Mouse (Mus musculus): ENCODE results near the gene Tmem270. TPM values are rescaled to one million over a fixed set of nuclear protein-coding genes. Genes with fewer than 3 reads are reported as not detected.
A peak's percentile ranks its signal among the peaks of the same experiment; 100 is the strongest.

Gene Tmem270
- total and polyA plus RNA-seq, 2 experiments = not detected

DNA sequence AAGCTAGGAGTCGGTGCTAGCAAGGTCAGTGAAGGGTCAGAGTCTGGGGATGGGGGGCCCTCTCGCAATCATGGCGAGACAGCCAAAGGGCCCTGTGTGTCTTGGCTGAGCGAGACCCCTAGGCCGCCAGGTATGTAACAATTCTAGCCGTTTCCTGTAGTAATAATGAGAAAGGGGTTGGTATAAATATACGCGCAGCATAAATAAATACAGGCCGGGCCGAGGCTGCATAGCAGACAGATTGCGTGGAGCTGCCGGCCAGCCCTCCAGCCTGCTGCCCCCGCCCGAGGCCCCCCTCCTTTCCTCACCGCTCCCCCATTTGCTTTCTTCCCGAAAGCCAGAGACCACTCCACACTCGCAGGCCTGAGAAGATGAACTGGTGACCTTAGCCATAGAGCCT, 8.9 kb downstream of the Tmem270 start:
- Histone ChIP-seq H3K27ac (replicated peaks; ENCODE audit: insufficient read depth, low read depth, low read length) (no peak overlapping the region), H3K4me1 (ENCODE audit: control insufficient read depth, insufficient read depth, low read length) (no peaks in the 10 kb centered on the region), H3K9ac (ENCODE audit: low read depth, low read length) (no peak overlapping the region), H3K27me3 (ENCODE audit: control insufficient read depth, insufficient read depth, low read length) (no peaks in the 10 kb centered on the region), H3K36me3 (ENCODE audit: control insufficient read depth, insufficient read depth, low read length) (no peaks in the 10 kb centered on the region), H3K79me2 (ENCODE audit: control insufficient read depth, insufficient read depth, low read length) (no peaks in the 10 kb centered on the region), H3K4me3 (ENCODE audit: insufficient read depth, low read depth, low read length) (no peak overlapping the region)
- TF ChIP-seq POLR2A (IDR thresholded peaks at IDR 0.05; ENCODE audit: extremely low read depth, insufficient read depth, low read length) = no peak
- no peak for DNase-seq (ENCODE audit: extremely low read depth, low read depth, low spot score)
- 90% methylated on average over 17 of the region's 17 CpGs for WGBS

DNA sequence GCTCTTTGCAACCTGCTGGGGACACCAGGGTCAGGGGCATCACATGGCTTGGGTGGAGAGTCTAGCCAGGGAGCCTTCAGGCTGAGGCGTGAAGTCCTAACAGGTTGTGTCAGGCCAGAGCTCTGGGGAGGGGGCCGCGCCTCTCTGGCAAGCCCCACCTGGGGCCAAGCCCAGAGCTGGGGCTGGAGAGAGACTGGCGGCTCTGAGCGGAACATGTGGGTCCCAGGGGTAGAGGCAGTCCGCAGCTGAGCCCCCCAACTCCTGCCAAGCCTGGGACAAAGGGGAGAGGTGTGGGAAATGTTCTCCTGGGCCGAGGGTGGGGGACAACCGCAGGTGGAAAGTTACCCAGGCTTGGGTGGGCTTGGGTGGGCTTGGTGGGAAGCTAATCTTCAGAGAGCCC, 9.6 kb downstream of the Tmem270 start:
- Histone ChIP-seq H3K36me3 (ENCODE audit: control insufficient read depth, insufficient read depth, low read length) (no peaks in the 10 kb centered on the region), H3K4me1 (ENCODE audit: control insufficient read depth, insufficient read depth, low read length) (no peaks in the 10 kb centered on the region), H3K79me2 (ENCODE audit: control insufficient read depth, insufficient read depth, low read length) (no peaks in the 10 kb centered on the region), H3K27ac (replicated peaks; ENCODE audit: insufficient read depth, low read depth, low read length) (no peak overlapping the region), H3K9ac (ENCODE audit: low read depth, low read length) (no peak overlapping the region), H3K4me3 (ENCODE audit: insufficient read depth, low read depth, low read length) (no peak overlapping the region), H3K27me3 (ENCODE audit: control insufficient read depth, insufficient read depth, low read length) (no peaks in the 10 kb centered on the region)
- TF ChIP-seq POLR2A (IDR thresholded peaks at IDR 0.05; ENCODE audit: extremely low read depth, insufficient read depth, low read length) = no peak
- TF ChIP-seq CTCF (IDR thresholded peaks at IDR 0.05; ENCODE audit: low read depth, low read length) = no peak
- WGBS = 91% methylated on average over 8 of the region's 8 CpGs
- DNase-seq (ENCODE audit: extremely low read depth, low read depth, low spot score) = no peak

DNA sequence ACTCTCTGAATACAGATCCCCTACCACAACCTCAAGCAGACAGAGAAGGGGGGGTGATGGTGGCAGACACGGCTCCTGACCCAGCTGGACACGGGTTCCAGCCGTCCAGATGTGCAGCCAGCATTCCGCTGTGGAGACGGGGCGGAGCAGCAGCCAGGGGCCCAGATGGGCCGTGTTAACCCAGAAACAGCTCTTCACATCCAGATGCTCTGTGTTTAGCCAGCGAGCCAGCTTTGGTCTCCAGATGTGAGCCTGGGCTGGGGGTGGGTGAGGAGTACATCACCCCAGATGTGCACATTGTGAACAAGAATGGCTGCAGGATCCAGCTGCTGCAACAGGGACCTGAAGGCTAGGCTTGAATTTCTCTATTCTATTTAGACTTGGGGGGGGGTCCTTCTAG, 11.2 kb downstream of the Tmem270 start:
- TF ChIP-seq CTCF (IDR thresholded peaks at IDR 0.05; ENCODE audit: low read depth, low read length) (no peak), POLR2A (IDR thresholded peaks at IDR 0.05; ENCODE audit: extremely low read depth, insufficient read depth, low read length) (no peak)
- WGBS = 96% methylated on average over 8 of the region's 8 CpGs
- H3K79me2 ChIP-seq (ENCODE audit: control insufficient read depth, insufficient read depth, low read length) = no peaks in the 10 kb centered on the region
- no peak overlapping the region for H3K4me3 ChIP-seq (ENCODE audit: insufficient read depth, low read depth, low read length)
- H3K27ac ChIP-seq (replicated peaks; ENCODE audit: insufficient read depth, low read depth, low read length) = no peak overlapping the region
- H3K9ac ChIP-seq (ENCODE audit: low read depth, low read length) = no peak overlapping the region
- H3K27me3 ChIP-seq (ENCODE audit: control insufficient read depth, insufficient read depth, low read length) = no peaks in the 10 kb centered on the region
- H3K4me1 ChIP-seq (ENCODE audit: control insufficient read depth, insufficient read depth, low read length) = no peaks in the 10 kb centered on the region
- no peaks in the 10 kb centered on the region for H3K36me3 ChIP-seq (ENCODE audit: control insufficient read depth, insufficient read depth, low read length)
- DNase-seq (ENCODE audit: extremely low read depth, low read depth, low spot score) = no peak

DNA sequence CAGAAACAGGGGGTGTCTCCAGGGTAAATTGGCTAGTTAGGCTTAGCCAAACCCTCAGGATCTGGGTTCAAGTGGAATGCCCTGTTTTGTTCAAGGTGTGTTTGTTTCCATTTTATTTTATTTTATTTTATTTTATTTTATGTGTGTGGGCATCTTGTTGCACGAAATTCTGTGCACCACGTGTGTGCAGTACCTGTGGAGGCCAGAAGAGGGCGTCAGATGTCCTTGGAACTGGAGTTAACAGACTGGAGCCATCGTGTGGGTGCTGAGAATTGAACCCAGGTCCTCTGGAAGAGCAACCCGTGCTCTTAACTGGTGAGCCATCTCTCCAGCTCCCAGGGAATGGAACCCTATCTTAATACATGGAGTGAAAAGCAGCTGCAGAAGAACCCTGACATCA, 13.8 kb downstream of the Tmem270 start:
- H3K79me2 ChIP-seq (ENCODE audit: control insufficient read depth, insufficient read depth, low read length) = no peaks in the 10 kb centered on the region
- H3K4me1 ChIP-seq (ENCODE audit: control insufficient read depth, insufficient read depth, low read length) = no peaks in the 10 kb centered on the region
- no peak overlapping the region for H3K27ac ChIP-seq (replicated peaks; ENCODE audit: insufficient read depth, low read depth, low read length)
- TF ChIP-seq CTCF (IDR thresholded peaks at IDR 0.05; ENCODE audit: low read depth, low read length) (peak; percentile 26; the same call in 1 of the 2 replicates), POLR2A (IDR thresholded peaks at IDR 0.05; ENCODE audit: extremely low read depth, insufficient read depth, low read length) (no peak)
- 82% methylated on average over 5 of the region's 5 CpGs for WGBS
- H3K36me3 ChIP-seq (ENCODE audit: control insufficient read depth, insufficient read depth, low read length) = no peaks in the 10 kb centered on the region
- H3K27me3 ChIP-seq (ENCODE audit: control insufficient read depth, insufficient read depth, low read length) = no peaks in the 10 kb centered on the region
- no peak overlapping the region for H3K9ac ChIP-seq (ENCODE audit: low read depth, low read length)
- DNase-seq (ENCODE audit: extremely low read depth, low read depth, low spot score) = no peak
- no peak overlapping the region for H3K4me3 ChIP-seq (ENCODE audit: insufficient read depth, low read depth, low read length)

DNA sequence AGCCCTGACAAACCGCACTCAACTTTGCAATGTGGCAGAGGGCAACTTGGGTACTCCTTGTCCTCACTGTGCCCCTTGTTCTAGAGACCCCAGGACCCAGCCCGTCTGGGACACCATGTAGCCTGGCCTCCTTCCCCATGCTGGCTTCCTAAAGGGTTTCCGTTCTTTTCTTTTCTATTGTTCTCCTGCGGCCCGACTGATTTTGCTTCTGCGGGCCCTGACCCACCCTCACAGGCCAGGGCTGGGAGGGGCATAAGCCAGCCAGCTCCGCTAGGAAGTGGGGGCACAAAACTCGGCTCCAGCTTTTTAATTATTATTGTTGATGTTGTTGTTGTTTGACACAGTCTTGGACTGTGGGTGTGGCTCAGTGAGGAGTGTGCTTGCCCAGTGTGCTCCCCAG, 15.0 kb downstream of the Tmem270 start:
- H3K27ac ChIP-seq (replicated peaks; ENCODE audit: insufficient read depth, low read depth, low read length) = no peak overlapping the region

DNA sequence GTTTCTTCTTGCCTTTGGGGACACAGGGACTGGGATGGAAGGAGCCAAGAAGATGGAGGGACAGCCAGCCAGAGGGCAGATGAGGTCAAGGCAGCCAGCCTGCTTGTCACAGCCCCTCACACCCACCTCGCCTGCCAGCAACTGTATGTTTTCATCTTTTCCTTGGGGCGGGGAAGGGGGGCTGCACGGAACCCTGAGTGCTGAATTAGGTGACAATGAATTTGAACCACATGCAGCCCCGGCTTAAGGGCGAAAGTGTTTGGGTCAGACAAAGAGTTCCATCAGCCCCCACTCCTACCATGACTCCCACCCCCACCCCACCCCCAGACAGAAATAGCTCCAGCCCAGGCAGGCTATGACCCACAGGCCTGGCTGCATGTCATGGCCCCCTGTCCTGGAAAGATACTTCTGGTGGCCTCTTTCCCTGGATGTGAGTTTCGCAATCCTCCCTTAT, 15.9 kb downstream of the Tmem270 start:
- Histone ChIP-seq H3K4me3 (ENCODE audit: insufficient read depth, low read depth, low read length) (no peak overlapping the region), H3K27me3 (ENCODE audit: control insufficient read depth, insufficient read depth, low read length) (no peaks in the 10 kb centered on the region), H3K27ac (replicated peaks; ENCODE audit: insufficient read depth, low read depth, low read length) (no peak overlapping the region), H3K36me3 (ENCODE audit: control insufficient read depth, insufficient read depth, low read length) (no peaks in the 10 kb centered on the region), H3K9ac (ENCODE audit: low read depth, low read length) (no peak overlapping the region), H3K79me2 (ENCODE audit: control insufficient read depth, insufficient read depth, low read length) (no peaks in the 10 kb centered on the region), H3K4me1 (ENCODE audit: control insufficient read depth, insufficient read depth, low read length) (no peaks in the 10 kb centered on the region)
- 87% methylated on average over 6 of the region's 6 CpGs for WGBS
- TF ChIP-seq CTCF (IDR thresholded peaks at IDR 0.05; ENCODE audit: low read depth, low read length) (no peak), POLR2A (IDR thresholded peaks at IDR 0.05; ENCODE audit: extremely low read depth, insufficient read depth, low read length) (no peak)
- DNase-seq (ENCODE audit: extremely low read depth, low read depth, low spot score) = no peak

More for the DNA sequence above, 15.0 kb downstream of the Tmem270 start:
- Histone ChIP-seq H3K79me2 (ENCODE audit: control insufficient read depth, insufficient read depth, low read length) (no peaks in the 10 kb centered on the region), H3K9ac (ENCODE audit: low read depth, low read length) (no peak overlapping the region), H3K4me1 (ENCODE audit: control insufficient read depth, insufficient read depth, low read length) (no peaks in the 10 kb centered on the region), H3K27me3 (ENCODE audit: control insufficient read depth, insufficient read depth, low read length) (no peaks in the 10 kb centered on the region), H3K36me3 (ENCODE audit: control insufficient read depth, insufficient read depth, low read length) (no peaks in the 10 kb centered on the region), H3K4me3 (ENCODE audit: insufficient read depth, low read depth, low read length) (no peak overlapping the region)
- WGBS = 82% methylated on average over 8 of the region's 8 CpGs
- no peak for DNase-seq (ENCODE audit: extremely low read depth, low read depth, low spot score)
- TF ChIP-seq POLR2A (IDR thresholded peaks at IDR 0.05; ENCODE audit: extremely low read depth, insufficient read depth, low read length) (no peak), CTCF (IDR thresholded peaks at IDR 0.05; ENCODE audit: low read depth, low read length) (no peak)
